Mouse (Mus musculus): ENCODE results near the gene Clcf1.

Gene Clcf1

DNA sequence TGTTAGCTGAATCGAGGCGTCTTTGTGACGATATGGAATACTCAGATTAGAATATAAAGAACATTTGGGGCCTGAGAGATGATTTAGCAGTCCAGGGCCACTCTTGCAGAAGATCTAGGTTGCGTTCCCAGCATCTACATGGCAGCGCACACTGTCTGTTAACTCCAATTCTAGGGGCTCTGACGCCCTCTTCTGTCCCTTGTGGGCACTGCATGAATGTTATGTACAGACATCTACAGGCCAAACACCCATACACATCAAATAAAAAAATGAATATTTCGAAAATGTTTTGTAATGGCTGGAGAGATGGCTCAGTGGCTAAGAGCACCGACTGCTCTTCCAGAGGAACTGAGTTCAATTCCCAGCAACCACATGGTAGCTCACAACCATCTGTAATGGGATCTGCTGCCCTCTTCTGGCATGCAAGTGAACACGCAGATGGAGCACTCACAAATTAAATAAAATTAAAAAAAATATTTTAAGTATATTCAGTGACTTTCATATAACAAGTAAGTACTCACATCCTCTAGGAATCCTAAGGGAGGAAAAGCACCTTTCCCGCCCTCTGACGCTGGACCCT is 41.6 kb downstream of the Clcf1 start:
- DNase-seq (ENCODE audit: extremely low spot score): no peak

DNA sequence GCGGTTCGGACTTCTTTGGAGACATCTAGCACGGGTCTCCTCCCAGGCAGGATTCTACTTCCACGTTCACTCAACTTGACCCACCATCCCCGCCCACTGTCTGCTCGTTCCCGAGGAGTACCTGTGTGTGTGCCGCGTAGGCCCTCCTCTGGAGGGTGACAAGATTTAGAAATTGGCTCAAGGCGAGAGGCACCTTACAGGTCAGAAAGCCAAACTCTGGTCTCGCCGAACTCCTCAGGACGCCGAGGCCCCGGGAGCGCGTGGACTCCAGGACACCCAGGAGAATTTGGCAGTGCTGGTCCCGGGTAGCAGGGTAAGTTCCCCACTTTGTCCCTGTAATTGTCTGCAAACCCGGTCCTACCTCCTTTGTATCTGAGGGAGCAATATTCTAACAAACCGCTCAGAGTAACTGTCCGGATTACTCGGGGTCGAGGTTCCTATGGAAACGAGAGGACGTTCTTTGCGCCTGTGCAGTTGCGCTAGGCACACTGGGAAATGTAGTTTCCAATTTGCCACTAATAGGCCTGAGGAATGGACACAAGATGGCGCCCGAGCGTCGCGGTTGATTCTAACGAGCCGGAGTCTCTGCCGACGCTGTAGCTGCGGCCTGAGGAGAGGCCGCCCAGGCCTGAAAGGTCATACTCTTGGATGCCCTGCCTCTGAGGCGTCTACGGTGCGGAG is 43.3 kb downstream of the Clcf1 start:
- peak; percentile 90 for DNase-seq (ENCODE audit: extremely low spot score)

DNA sequence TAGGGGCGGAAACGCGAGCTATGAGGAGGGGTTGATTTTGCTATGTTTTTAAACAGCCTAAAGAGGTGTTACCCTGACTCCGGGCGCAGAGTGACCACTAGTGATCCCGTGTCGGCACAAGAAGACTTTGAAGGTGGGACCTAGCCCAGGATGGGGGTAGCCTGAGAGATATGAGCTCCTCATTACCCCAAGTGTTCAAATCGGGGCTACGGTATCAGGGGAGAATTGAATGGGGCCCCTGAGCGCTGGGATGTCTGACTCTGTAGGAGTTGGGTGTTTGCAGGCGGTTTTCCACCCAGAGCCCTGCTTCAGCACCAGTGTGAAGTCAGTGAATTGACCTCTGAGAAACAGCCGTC is 43.8 kb downstream of the Clcf1 start:
- no peak for DNase-seq (ENCODE audit: extremely low spot score)

DNA sequence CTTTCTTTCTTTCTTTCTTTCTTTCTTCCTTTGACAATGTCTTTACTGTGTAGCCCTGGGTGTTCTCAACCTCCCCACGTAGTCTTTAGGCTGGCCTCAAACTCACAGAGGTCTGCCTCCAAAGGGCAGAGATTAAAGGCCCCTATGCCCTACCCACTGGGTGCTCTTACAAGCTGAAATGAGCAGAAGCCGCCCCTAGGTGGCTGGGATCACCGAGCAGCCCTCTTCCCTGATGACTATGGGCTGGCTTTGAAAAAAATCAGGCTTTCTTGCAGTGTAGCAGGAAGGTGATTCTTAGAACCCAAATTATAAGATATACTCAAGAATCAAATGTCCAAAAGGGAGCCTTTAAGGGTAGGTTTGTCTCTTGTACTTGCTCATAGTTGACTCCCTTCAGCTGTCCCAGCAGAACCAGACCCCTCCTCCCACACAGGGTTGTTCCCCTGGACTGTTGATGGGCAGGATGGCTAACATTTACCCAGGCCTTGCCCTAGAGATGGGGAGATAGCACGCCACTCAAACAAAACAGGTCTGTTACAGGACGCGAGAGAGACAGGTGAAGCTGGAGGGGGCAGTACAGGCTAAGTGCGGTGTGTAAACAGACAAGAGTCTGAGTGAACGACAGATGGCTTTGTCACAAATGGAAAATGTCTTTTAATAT is 47.1 kb downstream of the Clcf1 start:
- no peak for DNase-seq (ENCODE audit: extremely low spot score)

DNA sequence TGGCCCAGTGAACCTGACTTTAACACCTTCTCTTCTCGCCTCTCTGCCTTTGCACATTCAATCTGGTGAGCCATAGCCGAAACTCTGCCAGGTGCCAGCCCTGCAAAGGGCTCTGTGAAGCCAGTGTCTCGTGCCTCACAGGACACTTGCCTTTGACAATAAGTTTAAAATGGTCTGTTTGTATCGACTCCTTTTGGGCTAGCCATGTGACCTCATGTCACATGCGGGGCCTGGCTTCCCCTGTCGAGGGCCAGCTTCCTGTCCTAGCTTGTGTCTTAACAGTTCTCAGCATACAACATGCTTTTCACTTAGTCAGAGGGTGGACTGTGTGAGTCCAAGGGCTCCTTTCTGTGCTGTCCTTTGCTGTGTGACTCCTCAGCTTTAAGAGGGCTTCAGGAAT is 48.7 kb downstream of the Clcf1 start:
- DNase-seq (ENCODE audit: extremely low spot score): no peak

DNA sequence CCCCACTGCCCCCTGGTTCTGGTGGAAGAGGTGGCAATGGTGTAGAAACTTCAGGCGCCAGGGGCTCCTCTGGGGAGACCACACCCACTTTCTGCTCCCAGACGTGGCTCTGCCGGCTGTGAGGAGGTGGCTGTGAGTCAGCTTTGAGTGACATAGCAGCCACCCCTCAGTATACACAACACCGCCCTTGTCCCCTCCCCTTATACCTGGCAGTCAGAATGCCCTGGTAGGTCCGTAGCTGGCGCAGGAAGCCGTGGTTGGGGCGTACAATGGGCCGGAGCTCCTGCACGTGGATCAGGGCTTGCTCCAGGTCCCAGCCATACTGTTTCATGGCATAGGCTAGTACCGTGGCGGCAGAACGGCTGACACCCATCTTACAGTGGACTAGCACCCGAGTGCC is 49.7 kb downstream of the Clcf1 start:
- no peak for DNase-seq (ENCODE audit: extremely low spot score)

DNA sequence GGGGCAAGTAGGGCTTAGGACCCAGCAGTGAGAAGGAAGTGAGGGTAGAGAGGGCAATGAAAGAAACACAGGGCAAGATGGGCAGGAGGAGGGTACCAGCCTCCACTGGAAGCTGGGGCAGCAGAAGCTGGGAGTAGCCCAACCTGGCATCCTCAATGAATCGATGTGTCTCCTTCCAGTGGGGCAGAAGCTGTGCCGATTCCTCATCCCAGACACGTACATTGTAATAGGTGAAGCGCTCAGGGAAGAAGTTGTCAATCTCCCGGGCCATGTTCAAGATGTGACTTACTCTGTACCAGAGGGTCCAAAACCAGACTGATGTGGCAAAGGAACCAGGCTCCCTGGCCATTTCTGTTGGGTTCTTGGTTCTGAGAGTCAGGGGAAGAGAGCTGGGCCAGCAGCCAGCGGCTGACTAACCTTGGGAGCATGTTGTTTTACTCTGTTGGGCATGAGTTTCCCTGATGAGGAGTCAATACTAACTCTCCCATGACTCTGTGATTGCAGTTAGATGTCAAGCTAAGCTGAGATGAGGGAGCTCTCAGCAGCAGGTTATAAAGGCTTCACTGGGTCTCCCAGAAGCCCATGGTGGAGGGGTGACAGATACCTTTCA is 50.2 kb downstream of the Clcf1 start:
- no peak for DNase-seq (ENCODE audit: extremely low spot score)

DNA sequence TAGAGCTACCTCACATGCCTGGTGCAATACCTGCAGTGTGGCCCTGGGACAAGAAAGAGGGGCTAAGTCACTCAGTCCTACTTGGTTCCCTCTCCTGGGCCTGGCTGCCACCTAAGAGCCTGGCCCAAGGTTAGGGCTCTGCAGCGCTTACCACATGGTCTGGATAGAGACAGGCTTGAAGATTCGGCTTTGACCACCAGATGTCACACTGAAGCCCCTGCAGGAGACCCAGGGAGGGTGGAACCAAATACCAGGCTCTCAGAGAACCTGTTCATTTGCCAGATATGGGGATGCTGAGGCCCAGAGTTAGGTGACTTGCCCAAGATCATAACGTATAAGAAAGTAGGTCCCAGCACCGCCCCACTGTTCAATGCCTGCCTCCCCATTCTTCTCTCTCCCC is 51.9 kb downstream of the Clcf1 start:
- DNase-seq (ENCODE audit: extremely low spot score): no peak

DNA sequence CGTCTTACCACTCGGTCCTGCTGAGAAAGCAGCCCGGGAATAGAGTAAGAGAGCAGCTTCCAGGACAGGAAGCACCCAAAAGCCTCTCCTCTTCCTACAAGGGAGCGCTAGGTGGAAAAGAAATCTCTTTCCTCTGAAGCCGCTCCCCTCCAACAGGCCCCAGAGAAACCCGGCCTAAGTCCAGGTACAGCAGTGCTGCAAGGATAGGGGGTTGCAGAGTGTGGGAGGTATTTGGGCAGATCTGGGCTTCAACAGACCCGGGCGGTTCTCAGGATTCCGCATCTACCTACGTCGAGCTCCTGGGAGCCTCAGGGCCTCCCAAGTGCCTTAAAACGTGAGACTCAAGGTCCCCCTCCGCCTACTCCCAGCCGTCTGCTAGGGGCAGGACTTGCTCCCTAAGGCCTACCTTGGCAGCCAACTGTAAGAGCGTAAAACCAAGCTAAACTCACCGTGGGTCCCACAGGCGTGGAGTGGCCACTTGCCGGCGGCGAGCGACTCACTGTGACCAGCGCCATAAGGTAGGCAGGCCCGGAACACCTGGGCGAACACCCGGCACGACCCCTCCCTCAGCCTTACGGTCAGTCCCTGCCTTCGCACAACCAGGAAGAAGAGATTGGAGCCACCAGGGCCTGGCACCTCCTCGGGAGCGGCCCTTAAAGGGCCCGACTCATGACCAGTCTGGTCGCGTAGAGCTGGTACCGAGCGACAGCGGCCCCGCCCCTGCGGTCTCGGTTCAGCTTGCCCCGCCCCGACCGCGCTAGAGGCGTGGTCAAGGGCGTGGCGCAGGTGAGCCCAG is 54.7 kb downstream of the Clcf1 start, which contains the start of gene Ssh3:
Gene Ssh3, minus strand, starts transcription at position 615 of the 796 bp plus-strand sequence.
- peak; percentile 53 for DNase-seq (ENCODE audit: extremely low spot score)

DNA sequence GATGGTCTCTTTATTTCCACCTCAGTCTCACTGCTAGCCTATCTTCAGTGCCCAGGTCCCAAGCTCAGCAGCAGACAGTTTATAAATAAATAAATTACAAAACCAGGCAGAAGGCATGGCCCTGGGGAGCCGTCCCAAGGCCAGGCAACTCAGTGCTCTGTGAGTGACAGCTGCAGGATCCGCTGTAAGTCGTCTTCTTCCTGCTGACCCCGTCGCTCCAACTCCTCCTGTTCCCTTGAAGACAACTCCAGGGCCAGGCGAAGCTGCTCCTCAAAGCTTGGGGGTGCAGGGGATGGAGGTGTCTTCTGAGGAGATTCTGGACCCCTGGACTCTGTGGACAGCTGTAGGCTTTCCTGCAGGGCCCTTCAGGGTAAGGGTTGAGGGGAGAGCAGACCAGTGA is 56.1 kb downstream of the Clcf1 start:
- DNase-seq (ENCODE audit: extremely low spot score): no peak

DNA sequence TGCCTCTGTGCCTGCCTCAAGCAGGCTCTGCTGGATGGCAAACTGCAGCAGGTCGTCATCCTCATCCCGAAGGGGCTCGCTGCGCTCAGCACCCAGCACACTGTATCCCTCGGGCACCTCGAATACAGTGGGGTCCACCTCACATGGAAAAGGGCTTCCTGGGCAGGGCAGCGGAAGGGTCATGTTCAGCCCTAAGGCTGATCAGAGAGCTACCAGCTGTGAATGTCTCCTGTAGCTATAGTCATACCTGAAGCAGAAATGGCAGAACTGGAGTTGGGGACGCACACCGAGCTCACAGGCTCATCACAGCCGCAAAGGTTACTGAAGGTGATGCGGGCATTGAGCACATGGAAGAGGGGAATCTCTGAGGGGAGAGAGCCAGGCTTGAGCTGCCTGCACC is 56.9 kb downstream of the Clcf1 start:
- no peak for DNase-seq (ENCODE audit: extremely low spot score)

Measured in embryo, embryonic 9.5 days (tissue).